Mouse (Mus musculus) induced T-regulatory cell, adult 2 months (primary cell): ENCODE results near the gene Eml6.
"Not testable (repeated sequence)": the region's sequence is repeated elsewhere in the genome, so short reads cannot be mapped to it uniquely, and the experiment has no call there.

Experiments
- DNase-seq: peaks from one replicate; pipeline ENCODE4 v3.0.0-alpha.2; 2012; ENCODE audit warnings: low read depth

Eml6 gene

GRCm38 (mm10) chr11:29840606-29841227 lies 185.1 kb downstream of the Eml6 start:
- DNase-seq: no peak

- no peak for DNase-seq
Measured at GRCm38 (mm10) chr11:29839781-29840180, 186.1 kb downstream of the Eml6 start.

GRCm38 (mm10) chr11:29837066-29837465 lies 188.8 kb downstream of the Eml6 start:
- no peak for DNase-seq

- DNase-seq: no peak
Measured at GRCm38 (mm10) chr11:29827729-29828128, 198.1 kb downstream of the Eml6 start.

GRCm38 (mm10) chr11:29826001-29826400 lies 199.8 kb downstream of the Eml6 start:
- DNase-seq: no peak

- not testable (repeated sequence) for DNase-seq
Measured at GRCm38 (mm10) chr11:29825271-29825718, 200.5 kb downstream of the Eml6 start, which contains the start of gene 4931440F15Rik. 4931440F15Rik (minus strand) TSS chr11:29825668.

GRCm38 (mm10) chr11:29824474-29825270 lies 201.2 kb downstream of the Eml6 start:
- DNase-seq: not testable (repeated sequence)

GRCm38 (mm10) chr11:29823141-29823540 lies 202.7 kb downstream of the Eml6 start:
- no peak for DNase-seq

- no peak for DNase-seq
Measured at GRCm38 (mm10) chr11:29815670-29816069, 210.2 kb downstream of the Eml6 start.

- no peak for DNase-seq
Measured at GRCm38 (mm10) chr11:29815261-29815660, 210.6 kb downstream of the Eml6 start.

GRCm38 (mm10) chr11:29813267-29813666 lies 212.6 kb downstream of the Eml6 start:
- no peak for DNase-seq

- DNase-seq: no peak
Measured at GRCm38 (mm10) chr11:29812475-29812874, 213.4 kb downstream of the Eml6 start.

GRCm38 (mm10) chr11:29810324-29810723 lies 215.5 kb downstream of the Eml6 start:
- DNase-seq: no peak

- DNase-seq: no peak
Measured at GRCm38 (mm10) chr11:29808981-29809589, 216.7 kb downstream of the Eml6 start.

GRCm38 (mm10) chr11:29808173-29808980 lies 217.5 kb downstream of the Eml6 start:
- no peak for DNase-seq

GRCm38 (mm10) chr11:29807325-29807724 lies 218.5 kb downstream of the Eml6 start:
- DNase-seq: no peak

GRCm38 (mm10) chr11:29801432-29802427 lies 224.1 kb downstream of the Eml6 start:
- no peak for DNase-seq

- DNase-seq: peak; percentile 8
Measured at GRCm38 (mm10) chr11:29799839-29800238, 226.0 kb downstream of the Eml6 start.

- no peak for DNase-seq
Measured at GRCm38 (mm10) chr11:29795106-29795505, 230.7 kb downstream of the Eml6 start.

GRCm38 (mm10) chr11:29794475-29794874 lies 231.4 kb downstream of the Eml6 start:
- DNase-seq: no peak

GRCm38 (mm10) chr11:29790796-29791195 lies 235.0 kb downstream of the Eml6 start:
- DNase-seq: no peak
